7 mouse cellular contexts compared by ENCODE assay signal in genomic region chr5:100428734-100429343, GRCm38 (mm10). TPM values are rescaled to one million over a fixed set of nuclear protein-coding genes. Genes with fewer than 3 reads are reported as not detected.
A peak's percentile ranks its signal among the peaks of the same experiment; 100 is the strongest.
DNase-seq lines count a peak whose midpoint lies in the region; ATAC-seq and TF ChIP-seq lines count a peak whose summit lies in the region.

No protein-coding gene starts in this region.

- ATAC-seq in lung, postnatal 0 days = peak; percentile 28
- peak; percentile 61 for ATAC-seq in embryonic facial prominence, embryonic 13.5 days (ENCODE audit: insufficient number of reproducible peaks, insufficient read depth, low FRiP score, low TSS enrichment, low read depth)
- ATAC-seq in intestine, embryonic 16.5 days = peak; percentile 51
- peak; percentile 78 for ATAC-seq in neural tube, embryonic 13.5 days (ENCODE audit: low read depth)

- H3K4me3 ChIP-seq in lung, postnatal 0 days (ENCODE audit: low read depth, low read length) = peak overlapping the region; percentile 72
- H3K4me3 ChIP-seq in embryonic facial prominence, embryonic 13.5 days = peak overlapping the region; percentile 81
- peak overlapping the region; percentile 61 for H3K4me3 ChIP-seq in intestine, embryonic 16.5 days (ENCODE audit: low read length)
- peak overlapping the region; percentile 70 for H3K4me3 ChIP-seq in neural tube, embryonic 13.5 days

- TF ChIP-seq CTCF in lung, postnatal 0 days (IDR thresholded peaks at IDR 0.05) = no peak

- peak overlapping the region; percentile 78 for H3K4me2 ChIP-seq in lung, postnatal 0 days (replicated peaks; ENCODE audit: low read depth, low read length)
- peak overlapping the region; percentile 93 for H3K4me2 ChIP-seq in embryonic facial prominence, embryonic 13.5 days
- peak overlapping the region; percentile 69 for H3K4me2 ChIP-seq in intestine, embryonic 16.5 days (ENCODE audit: low read depth, low read length)
- peak overlapping the region; percentile 98 for H3K4me2 ChIP-seq in neural tube, embryonic 13.5 days

- no peaks in the 10 kb centered on the region for H3K27me3 ChIP-seq in lung, postnatal 0 days (replicated peaks; ENCODE audit: insufficient read depth, low read length)
- H3K27me3 ChIP-seq in embryonic facial prominence, embryonic 13.5 days = no peaks in the 10 kb centered on the region
- H3K27me3 ChIP-seq in intestine, embryonic 16.5 days (replicated peaks; ENCODE audit: control insufficient read depth, insufficient read depth, low read length) = no peaks in the 10 kb centered on the region
- no peaks in the 10 kb centered on the region for H3K27me3 ChIP-seq in neural tube, embryonic 13.5 days

- WGBS in lung, postnatal 0 days = under 1% methylated on average over 20 of the region's 20 CpGs
- under 1% methylated on average over 20 of the region's 20 CpGs for WGBS in embryonic facial prominence, embryonic 13.5 days
- under 1% methylated on average over 20 of the region's 20 CpGs for WGBS in intestine, embryonic 16.5 days
- under 1% methylated on average over 20 of the region's 20 CpGs for whole genome bisulfite sequencing in neural tube, embryonic 13.5 days

- H3K9ac ChIP-seq in lung, postnatal 0 days (replicated peaks; ENCODE audit: low read depth) = peak overlapping the region; percentile 35
- H3K9ac ChIP-seq in embryonic facial prominence, embryonic 13.5 days = peak overlapping the region; percentile 97
- H3K9ac ChIP-seq in intestine, embryonic 16.5 days (ENCODE audit: low read depth, low read length) = peak overlapping the region; percentile 93
- peak overlapping the region; percentile 94 for H3K9ac ChIP-seq in neural tube, embryonic 13.5 days

- H3K36me3 ChIP-seq in lung, postnatal 0 days (ENCODE audit: insufficient read depth, low read length) = no peaks in the 10 kb centered on the region; the same call in 1 of the 2 replicates
- peaks cover 41% of the 10 kb centered on the region for H3K36me3 ChIP-seq in embryonic facial prominence, embryonic 13.5 days
- H3K36me3 ChIP-seq in intestine, embryonic 16.5 days (ENCODE audit: control insufficient read depth, insufficient read depth, low read length) = peaks cover 2% of the 10 kb centered on the region; the same call in 1 of the 2 replicates
- H3K36me3 ChIP-seq in neural tube, embryonic 13.5 days = peaks cover 37% of the 10 kb centered on the region

- no peak for DNase-seq in lung, postnatal 0 days (ENCODE audit: low spot score)
- DNase-seq in lung, postnatal 36 days = no peak
- no peak for DNase-seq in gastrocnemius, postnatal 4 days (ENCODE audit: low spot score in 2 of 2)
- DNase-seq in spleen, adult 18-20 months = no peak

- no peak for TF ChIP-seq EP300 in lung, postnatal 0 days (IDR thresholded peaks at IDR 0.05)

- no peaks in the 10 kb centered on the region for H3K9me3 ChIP-seq in lung, postnatal 0 days (ENCODE audit: low read length)
- no peaks in the 10 kb centered on the region for H3K9me3 ChIP-seq in embryonic facial prominence, embryonic 13.5 days
- H3K9me3 ChIP-seq in intestine, embryonic 16.5 days (ENCODE audit: control insufficient read depth, low read length) = no peaks in the 10 kb centered on the region
- H3K9me3 ChIP-seq in neural tube, embryonic 13.5 days = no peaks in the 10 kb centered on the region

- H3K4me1 ChIP-seq in lung, postnatal 0 days (ENCODE audit: insufficient read depth, low read depth, low read length) = peaks cover 24% of the 10 kb centered on the region
- peaks cover 45% of the 10 kb centered on the region for H3K4me1 ChIP-seq in embryonic facial prominence, embryonic 13.5 days
- H3K4me1 ChIP-seq in intestine, embryonic 16.5 days (ENCODE audit: control insufficient read depth, insufficient read depth, low read length) = peaks cover 36% of the 10 kb centered on the region
- peaks cover 58% of the 10 kb centered on the region for H3K4me1 ChIP-seq in neural tube, embryonic 13.5 days (replicated peaks)

- peak overlapping the region; percentile 88 for H3K27ac ChIP-seq in lung, postnatal 0 days (ENCODE audit: low read length)
- peak overlapping the region; percentile 94 for H3K27ac ChIP-seq in embryonic facial prominence, embryonic 13.5 days
- H3K27ac ChIP-seq in intestine, embryonic 16.5 days (ENCODE audit: low read length) = peak overlapping the region; percentile 89
- H3K27ac ChIP-seq in neural tube, embryonic 13.5 days (replicated peaks) = peak overlapping the region; percentile 92

RNA-seq across cellular contexts. Expression of gene Sec31a, which starts 12.8 kb away (rescaled TPM):
- polyA plus RNA-seq in lung, postnatal 0 days (2015; fragmentation: Nextera tagmentation; extraction: Ambion mirVana) = 94.8 and 96.3 TPM in 2 replicates
- 203 and 220 TPM in 2 replicates for polyA plus RNA-seq in embryonic facial prominence, embryonic 13.5 days (2015; fragmentation: Nextera tagmentation; extraction: Ambion mirVana)
- polyA plus RNA-seq in intestine, embryonic 16.5 days (2015; fragmentation: Nextera tagmentation; extraction: Ambion mirVana) = 183 and 215 TPM in 2 replicates
- 106 and 118 TPM in 2 replicates for polyA plus RNA-seq in neural tube, embryonic 13.5 days (2015; fragmentation: Nextera tagmentation; extraction: Ambion mirVana)
- 100 to 1,000 TPM; 154 to 169 TPM for total RNA-seq in gastrocnemius, postnatal 4 days (2021)

Comparison
In these comparisons a context has a peak if more than half of its experiments do, and no peak if none do; other contexts are left out.
1. ATAC-seq: peak in every context shown above with its lines; median percentile 78 in neural tube, embryonic 13.5 days; 61 in embryonic facial prominence, embryonic 13.5 days; 51 in intestine, embryonic 16.5 days; 28 in lung, postnatal 0 days.
2. H3K9ac ChIP-seq: peak in every context shown above with its lines; median percentile 97 in embryonic facial prominence, embryonic 13.5 days; 94 in neural tube, embryonic 13.5 days; 93 in intestine, embryonic 16.5 days; 35 in lung, postnatal 0 days.